In the genomic region with DNA sequence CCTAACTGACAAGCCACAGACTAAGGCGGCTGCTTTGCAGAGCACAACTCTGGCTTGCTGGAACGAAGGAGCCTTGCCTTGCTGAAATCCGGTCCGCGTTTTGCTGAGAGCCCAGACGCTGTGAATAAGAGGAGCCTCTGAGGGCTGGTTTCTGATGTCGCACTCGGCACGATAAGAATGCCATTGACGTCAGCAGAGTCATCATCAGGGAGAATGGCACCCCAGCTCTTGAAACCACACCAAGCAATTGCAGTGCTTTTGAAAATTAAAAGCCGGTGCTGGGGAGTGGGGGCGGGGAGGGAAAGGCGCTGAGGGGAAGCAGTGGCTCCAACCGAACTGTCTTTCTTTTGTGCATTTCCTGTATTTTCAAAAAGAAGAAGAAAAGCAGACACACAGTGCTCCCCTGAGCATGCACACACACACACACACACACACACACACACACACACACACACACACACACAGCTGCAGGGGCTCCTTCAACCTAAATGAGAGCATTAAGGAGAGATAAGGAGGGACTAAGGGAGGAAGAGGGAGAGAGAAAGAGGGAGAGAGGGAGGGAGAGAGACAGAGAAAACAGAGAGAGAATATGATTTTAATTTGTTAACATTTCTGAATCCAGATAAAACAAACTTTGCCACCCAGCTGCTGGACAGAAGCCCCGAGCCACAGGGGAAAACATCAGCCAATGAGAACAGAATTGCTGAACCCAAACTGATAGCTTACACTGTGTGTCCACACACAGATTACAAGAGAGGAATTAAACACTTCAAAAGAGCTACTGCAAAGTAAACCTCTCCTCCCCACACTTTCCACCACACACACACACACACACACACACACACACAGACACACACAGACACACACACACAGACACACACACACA, we compare ENCODE assay signal across 8 mouse cellular contexts.
DNase-seq lines count a peak whose midpoint lies in the region; ATAC-seq lines count a peak whose summit lies in the region.

No protein-coding gene starts in this region.

- intact Hi-C loops in left cerebral cortex, postnatal 10 days (cut with DNase I), result loop anchor here (5.0 kb wide), 1 partner anchor 80 kb away; no protein-coding TSS in a partner anchor

- no peaks in the 10 kb centered on the region for H3K36me3 ChIP-seq in intestine, embryonic 14.5 days (ENCODE audit: control insufficient read depth, insufficient read depth, low read length)

- H3K4me3 ChIP-seq in intestine, embryonic 14.5 days (ENCODE audit: low read depth, low read length), result peak overlapping the region; percentile 29

- H3K27ac ChIP-seq in intestine, embryonic 14.5 days (ENCODE audit: low read depth), result peak overlapping the region; percentile 85

- peak overlapping the region; percentile 49 for H3K4me2 ChIP-seq in intestine, embryonic 14.5 days (ENCODE audit: low read length)

- H3K9me3 ChIP-seq in intestine, embryonic 14.5 days (ENCODE audit: control insufficient read depth, low read length), result no peaks in the 10 kb centered on the region

- peak overlapping the region; percentile 31 for H3K9ac ChIP-seq in intestine, embryonic 14.5 days (ENCODE audit: low read length)

- peak; percentile 94 for DNase-seq in adrenal gland, adult 2 months
- DNase-seq in embryo, embryonic 11 days, result peak; percentile 97
- peak; percentile 93 for DNase-seq in gastrocnemius, postnatal 25 days
- peak; percentile 95 for DNase-seq in intestine, embryonic 14.5 days (ENCODE audit: low spot score)
- peak; percentile 93 to 94 for DNase-seq in left cerebral cortex, postnatal 10 days (ENCODE audit: extremely low spot score in 1 of 2, low spot score in 2 of 2)
- peak; percentile 96 for DNase-seq in right cerebral cortex, postnatal 10 days (ENCODE audit: low spot score in 2 of 2)
- peak; percentile 93 for DNase-seq in urinary bladder, postnatal 14 days (ENCODE audit: low spot score)

- ATAC-seq in intestine, embryonic 14.5 days (replicated peaks; ENCODE audit: low FRiP score, low TSS enrichment, low read depth), result peak; percentile 89
- peak; percentile 88 for ATAC-seq in megakaryocyte progenitor cell, adult 5-6 weeks (replicated peaks; ENCODE audit: poor library complexity)

- WGBS in intestine, embryonic 14.5 days, result under 1% methylated on average over 15 of the region's 15 CpGs

- H3K27me3 ChIP-seq in intestine, embryonic 14.5 days (replicated peaks; ENCODE audit: control insufficient read depth, insufficient read depth, low read length), result no peaks in the 10 kb centered on the region

- peaks cover 17% of the 10 kb centered on the region for H3K4me1 ChIP-seq in intestine, embryonic 14.5 days (replicated peaks; ENCODE audit: control insufficient read depth, insufficient read depth, low read length)

Comparison
In these comparisons a context has a peak if more than half of its experiments do, and no peak if none do; other contexts are left out.
1. Peak in every context shown above with its lines: DNase-seq, ATAC-seq, H3K4me3 ChIP-seq and H3K27ac ChIP-seq.